Mouse (Mus musculus) lung, postnatal 25 days (tissue): ENCODE data around the gene Tmem44.
A peak's percentile ranks its signal among the peaks of the same experiment; 100 is the strongest.
"Not testable (repeated sequence)": the region's sequence is repeated elsewhere in the genome, so short reads cannot be mapped to it uniquely, and the experiment has no call there.

ENCODE experiments used
- DNase-seq: peaks from one replicate; pipeline ENCODE4 v3.0.0; 2022; ENCODE audit warnings: low spot score

Tmem44 gene

DNA sequence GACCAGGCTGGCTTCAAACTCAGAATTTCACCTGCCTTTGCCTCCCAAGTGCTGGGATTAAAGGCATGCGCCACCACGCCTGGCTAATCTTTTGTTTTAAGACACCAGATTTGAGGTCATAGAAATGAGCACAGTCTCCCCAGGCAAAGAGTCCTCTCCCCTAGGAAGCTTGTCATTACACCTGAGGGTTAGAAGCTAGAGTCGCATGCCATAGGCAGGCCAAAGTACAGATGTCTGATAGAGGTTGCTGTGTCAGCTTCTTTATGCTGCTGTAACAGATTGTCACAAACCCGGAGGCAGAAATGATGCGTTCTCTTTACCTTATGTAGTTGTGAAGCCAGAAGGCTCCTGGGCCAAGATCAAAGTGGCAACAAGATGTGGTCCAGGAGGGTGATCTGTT lies 53.3 kb downstream of the Tmem44 start:
- DNase-seq: no peak

DNA sequence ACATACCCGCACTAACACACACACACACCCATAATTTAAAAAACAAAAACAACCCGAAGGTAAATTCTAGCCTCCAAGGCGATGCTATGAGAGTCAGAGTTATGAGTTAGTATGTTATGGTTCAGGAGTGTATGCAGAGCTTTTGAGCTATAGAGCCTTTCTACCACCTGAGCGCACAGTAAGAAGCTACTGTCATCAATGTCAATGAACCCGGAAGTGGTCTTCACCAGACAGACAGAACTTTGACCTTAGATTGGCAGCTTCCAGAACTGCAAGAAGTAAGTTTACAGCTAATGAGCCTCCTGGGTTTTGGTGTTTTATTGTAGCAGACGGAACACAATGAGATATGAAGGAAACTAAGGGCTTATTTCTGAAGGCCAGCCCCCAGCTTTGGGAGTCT lies 55.8 kb downstream of the Tmem44 start:
- DNase-seq: no peak

DNA sequence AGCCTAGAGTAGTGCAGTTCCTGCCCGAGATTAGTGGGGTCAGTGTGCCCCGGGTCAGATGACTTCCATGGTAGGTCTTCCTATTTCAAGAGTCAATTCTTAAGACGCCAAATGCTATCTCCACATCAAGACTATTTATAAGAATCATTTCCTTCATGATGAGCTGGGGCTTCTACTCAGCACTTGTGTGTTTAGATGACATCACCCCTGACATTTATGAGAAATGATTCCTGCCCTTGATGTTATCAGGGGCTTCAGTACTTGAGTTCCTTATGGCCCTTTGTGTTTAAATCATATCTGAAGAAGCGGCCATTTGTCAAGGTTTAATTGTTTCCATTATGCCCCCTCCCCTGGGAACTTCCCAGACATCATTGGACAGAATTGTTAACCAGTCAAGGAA lies 58.9 kb downstream of the Tmem44 start:
- peak; percentile 57 for DNase-seq

DNA sequence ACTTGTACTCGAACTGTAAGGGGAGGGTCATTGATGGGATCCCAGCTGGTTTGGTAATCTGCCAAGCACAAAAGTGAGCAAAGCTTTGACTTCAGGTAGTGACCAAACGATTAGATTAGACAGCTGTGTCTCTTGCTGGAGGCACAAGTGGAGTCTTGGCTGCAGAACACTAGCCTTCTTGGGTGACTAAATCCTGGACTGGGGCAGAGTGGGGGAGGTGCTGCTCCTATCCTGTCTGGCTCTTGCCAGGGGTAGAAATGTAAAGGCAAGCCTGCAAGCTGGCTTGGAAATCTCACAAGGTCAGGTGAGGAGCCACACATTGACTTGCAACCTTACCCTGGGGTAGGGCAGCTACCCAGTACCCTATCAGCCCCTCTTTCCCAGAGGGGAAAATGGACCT lies 59.9 kb downstream of the Tmem44 start:
- no peak for DNase-seq

DNA sequence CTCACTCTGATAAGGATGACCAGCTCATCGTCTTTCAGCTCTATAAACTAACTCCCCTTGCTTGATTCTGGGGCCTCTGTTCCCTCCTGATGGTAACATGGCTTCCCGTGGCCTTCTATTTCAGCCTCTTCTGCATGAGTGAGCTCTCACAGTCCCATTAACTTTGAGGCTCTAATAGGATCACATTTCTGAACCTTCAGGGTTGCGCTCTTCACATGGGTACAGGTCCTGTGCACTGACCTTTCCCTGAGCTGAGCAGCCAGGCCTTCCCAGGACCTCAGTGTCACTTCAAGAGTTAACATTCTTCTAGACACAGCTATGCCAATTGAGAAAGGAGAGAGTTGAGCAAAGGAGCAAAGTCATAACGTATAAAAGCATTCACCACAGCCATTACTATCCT lies 60.3 kb downstream of the Tmem44 start:
- DNase-seq: no peak

DNA sequence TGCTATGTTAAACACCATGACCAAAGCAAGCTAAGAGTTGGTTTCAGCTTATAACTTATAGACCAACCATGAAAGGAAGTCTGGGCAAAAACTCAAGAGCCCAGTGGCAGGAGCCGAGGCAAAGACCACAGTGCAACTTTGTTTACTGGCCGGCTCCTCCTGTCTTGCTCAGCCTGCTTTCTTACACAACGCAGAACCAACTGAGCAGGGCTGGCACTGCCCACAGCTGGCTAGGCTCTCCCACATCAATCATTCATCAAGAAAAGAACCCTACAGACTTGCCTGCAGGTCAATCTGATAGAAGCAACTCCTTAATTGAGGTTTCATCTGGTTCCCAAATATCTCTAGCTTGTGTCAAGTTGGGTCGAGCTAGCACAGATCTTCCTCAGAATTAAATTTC lies 61.0 kb downstream of the Tmem44 start:
- DNase-seq: no peak

DNA sequence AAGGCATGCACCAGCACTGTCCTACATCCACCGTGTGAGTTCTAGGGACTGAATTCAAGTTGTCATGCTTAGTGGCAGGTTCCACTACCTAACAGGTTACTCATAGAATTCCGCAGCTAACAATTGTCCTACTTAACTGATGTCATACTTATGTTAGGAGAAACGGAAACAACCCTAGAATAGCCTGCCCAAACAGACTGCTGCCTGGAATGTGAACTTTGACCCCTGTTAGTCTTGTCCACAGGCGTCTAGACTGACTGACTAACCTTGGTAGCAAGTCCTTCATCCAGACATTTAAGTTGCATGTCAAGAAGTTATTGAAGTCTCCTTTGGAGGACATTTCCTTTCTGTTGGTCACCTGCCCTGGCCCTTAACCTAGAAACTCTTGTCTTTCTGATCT lies 64.1 kb downstream of the Tmem44 start:
- DNase-seq: no peak

DNA sequence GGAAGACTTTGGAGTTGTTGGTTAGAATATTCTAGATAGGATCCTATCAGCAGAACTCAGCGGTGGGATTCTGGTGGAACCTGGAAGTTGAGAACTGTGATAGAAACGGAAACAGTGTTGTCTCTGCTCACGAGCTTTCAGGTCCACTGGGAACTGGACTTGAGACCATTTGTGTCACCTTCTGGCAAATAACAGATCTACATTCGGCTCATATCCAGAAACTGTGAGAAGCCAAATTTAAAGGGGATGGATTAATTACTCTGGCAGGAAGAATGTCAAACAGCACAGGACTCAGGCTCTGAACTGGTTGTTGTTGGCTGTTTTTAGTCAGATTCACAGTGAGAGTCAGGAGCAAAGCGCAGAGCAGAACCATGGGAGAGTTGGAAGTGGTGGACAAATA lies 72.9 kb downstream of the Tmem44 start:
- DNase-seq: no peak

DNA sequence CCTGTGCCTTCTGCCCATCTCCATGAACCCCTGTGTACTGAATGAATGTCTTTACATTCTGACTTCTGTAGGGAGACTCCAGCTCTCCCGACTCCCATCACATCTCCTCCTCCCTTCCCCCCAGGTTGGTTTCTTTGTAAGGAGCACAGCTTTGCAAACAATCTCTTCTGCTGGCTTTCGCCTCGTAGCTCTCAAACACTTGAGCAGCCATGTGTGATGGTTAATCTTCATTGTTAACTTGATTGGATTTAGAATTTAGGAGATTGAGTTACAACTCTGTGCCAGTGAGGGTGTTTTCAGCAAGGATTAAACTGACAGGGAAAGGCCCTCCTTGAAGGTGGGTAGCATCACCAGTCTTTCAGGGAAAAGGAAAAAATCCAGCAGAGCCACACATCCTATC lies 73.6 kb downstream of the Tmem44 start:
- DNase-seq: no peak

DNA sequence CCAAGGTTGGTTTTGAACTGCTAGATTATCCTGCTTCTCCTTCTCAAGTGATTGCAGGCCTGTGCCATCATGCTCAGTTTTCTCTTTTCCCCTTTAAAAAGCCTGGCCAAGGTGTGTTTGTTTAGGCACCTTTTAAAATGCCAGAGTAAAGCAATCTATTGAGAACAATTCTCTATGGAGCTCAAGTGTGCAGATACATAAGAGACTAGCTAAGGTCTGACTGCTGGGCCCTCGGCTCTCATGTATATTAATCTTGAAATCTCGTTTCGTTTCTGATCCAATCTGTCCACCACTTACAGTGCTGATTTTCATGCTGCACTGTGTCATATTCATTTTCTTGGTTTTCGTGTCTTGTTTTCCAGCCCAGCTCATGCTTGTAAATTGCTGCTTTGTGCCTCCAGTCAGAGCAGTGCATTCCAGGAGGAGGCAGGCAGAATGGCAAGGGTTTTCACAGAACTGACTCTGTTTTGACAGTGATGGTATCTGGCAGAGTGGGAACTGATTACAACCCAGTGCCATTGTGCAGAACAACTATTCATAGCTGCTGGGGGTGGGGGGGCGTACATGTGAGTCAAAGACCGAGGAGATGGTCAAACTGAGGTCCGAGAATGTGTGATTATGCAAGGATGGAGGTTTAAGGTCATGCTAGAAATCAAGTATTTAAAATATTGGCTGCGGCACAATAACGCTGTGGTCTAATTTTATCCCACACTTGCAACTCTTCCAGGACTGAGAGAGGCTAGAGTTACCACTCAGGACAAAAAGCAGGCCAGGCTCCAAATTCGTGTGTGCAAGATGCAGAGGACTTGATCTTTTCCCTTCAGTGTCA lies 74.8 kb downstream of the Tmem44 start:
- peak; percentile 24 for DNase-seq

DNA sequence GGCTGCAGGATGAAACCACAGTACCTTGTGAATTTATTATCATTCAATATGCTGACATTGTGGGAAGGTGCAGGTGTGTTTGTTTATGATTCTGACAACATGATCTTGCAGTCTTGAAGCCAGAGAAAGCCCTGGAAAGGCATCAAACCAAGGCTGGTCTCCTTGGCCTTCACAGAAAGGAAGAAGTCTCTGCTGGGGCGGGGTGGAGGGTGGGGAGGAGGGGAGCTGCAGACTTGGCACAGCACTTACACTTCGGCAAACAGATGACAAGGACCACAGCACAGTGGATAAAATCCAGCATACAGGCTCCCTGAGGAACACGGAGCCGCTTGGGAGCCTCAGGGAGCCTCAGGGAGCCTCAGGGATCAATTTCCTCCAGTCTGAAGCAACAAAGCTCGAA lies 78.2 kb downstream of the Tmem44 start:
- DNase-seq: no peak

DNA sequence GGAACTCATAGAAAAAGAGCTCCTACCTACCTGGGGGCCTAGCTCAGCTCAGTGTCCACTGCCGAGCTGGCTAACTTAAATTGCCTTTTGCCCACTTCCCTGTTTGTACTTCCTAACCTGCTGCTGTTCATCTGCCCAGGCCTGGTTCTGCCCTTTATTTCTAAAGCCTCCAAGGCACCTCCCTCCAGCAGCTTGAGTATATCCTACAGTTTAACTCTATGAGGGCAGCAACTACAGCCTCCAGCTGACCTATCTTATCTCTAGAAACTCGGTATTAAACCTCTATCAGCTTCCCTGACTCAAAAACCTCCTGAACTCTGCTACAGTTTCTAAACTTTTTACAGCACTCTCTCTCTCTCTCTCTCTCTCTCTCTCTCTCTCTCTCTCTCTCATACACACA lies 78.7 kb downstream of the Tmem44 start:
- DNase-seq: no peak

DNA sequence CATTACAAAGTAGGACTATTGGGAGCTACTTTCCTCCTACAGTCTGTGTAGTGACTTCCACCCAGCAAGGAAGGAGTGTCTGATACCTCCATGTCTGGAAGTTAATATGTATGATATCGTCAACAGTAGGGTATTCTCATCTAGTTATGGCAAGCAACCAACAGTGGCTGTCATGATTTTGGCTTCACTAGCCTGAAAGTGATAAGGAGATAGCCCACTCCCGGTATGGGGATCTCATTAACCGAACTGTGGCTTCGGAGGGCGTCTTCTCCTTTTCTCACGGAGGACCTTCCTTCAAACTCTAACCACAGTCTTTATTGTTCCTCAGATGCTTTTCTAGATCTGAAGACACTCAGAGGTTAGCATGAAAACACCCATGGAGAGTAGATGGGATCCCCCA lies 81.7 kb downstream of the Tmem44 start:
- no peak for DNase-seq

DNA sequence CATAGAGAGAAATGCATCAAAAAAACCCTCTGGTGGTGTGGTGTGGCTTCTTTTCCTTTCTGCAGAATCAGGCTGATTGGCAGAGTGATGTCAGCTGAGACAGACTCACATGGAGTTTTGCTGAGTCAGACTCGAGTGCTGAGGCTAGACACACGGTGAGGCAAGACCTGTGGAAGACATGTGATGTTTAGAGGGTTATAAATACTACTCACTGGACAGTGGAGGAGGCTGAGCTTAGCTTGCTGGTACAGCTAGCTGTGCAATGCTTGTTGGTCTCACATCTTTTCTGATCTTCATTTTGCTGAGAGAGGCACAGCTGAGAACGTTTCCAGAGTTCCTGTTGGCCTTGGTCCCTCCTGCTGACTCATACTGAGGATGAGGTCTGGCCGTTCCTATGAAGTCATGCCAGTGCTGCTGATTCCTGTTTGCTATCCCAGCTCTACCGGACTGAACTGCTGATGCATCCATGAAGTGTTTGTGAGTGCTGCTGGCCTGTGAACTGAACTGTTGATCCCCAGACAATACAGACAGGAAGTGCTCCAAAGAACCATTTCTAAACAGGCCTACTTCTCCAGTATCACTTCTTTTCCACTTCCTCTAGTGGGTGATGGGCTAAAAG lies 84.9 kb downstream of the Tmem44 start:
- DNase-seq: no peak

DNA sequence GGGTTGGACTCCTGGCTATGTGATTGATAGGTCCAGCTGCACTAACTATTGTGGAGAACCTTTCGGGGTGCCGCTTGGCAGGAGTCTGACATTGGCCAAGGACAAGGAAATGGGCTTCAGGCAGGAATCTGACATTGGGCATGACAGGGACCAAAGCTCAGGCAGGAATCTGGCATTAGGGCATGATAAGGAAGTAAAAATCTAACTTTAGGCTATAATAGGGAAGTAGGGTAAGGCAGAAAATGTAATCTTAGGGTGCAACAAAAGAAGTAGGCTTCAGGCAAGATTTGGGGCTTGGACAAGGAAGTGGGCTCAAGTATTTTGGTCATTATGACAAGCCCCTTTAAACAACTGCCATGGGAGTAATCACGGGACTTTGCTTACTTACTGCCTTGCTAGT lies 85.9 kb downstream of the Tmem44 start:
- not testable (repeated sequence) for DNase-seq
